In genomic region chr3:131364632-131365446, GRCm38 (mm10) we compare ENCODE assay signal across 8 mouse cellular contexts.
DNase-seq lines count a peak whose midpoint lies in the region; ATAC-seq and TF ChIP-seq lines count a peak whose summit lies in the region.

No protein-coding gene starts in this region.

- H3K27me3 ChIP-seq in heart, postnatal 0 days (ENCODE audit: control insufficient read depth, insufficient read depth, low read length), result no peaks in the 10 kb centered on the region
- no peaks in the 10 kb centered on the region for H3K27me3 ChIP-seq in myocyte (ENCODE audit: control insufficient read depth, insufficient read depth, insufficient read length)

- no peak for TF ChIP-seq EP300 in heart, postnatal 0 days (IDR thresholded peaks at IDR 0.05; ENCODE audit: low read depth)

- no peak for TF ChIP-seq POLR2A in myocyte (IDR thresholded peaks at IDR 0.05; ENCODE audit: insufficient read length, low read depth)

- peak; percentile 70 for DNase-seq in 3134 (ENCODE audit: extremely low read depth, insufficient read length, low spot score)
- peak; percentile 52 for DNase-seq in adrenal gland, postnatal 10 days
- DNase-seq in heart, postnatal 0 days (ENCODE audit: low spot score), result peak; percentile 14
- peak; percentile 85 to 95 for DNase-seq in kidney, postnatal 36 days
- DNase-seq in left cerebral cortex, postnatal 36 days (ENCODE audit: low spot score in 2 of 2), result no peak
- no peak for DNase-seq in right cerebral cortex, postnatal 4 days

- WGBS in heart, postnatal 0 days, result 51% methylated on average over 23 of the region's 23 CpGs

- no peaks in the 10 kb centered on the region for H3K4me1 ChIP-seq in heart, postnatal 0 days (ENCODE audit: control insufficient read depth, insufficient read depth)

- no peaks in the 10 kb centered on the region for H3K9me3 ChIP-seq in heart, postnatal 0 days (replicated peaks; ENCODE audit: control insufficient read depth, low read length)

- H3K4me3 ChIP-seq in heart, postnatal 0 days (ENCODE audit: low read depth, low read length), result no peak overlapping the region; the same call in 1 of the 2 replicates
- peak overlapping the region; percentile 32 for H3K4me3 ChIP-seq in myocyte

- H3K79me2 ChIP-seq in myocyte (ENCODE audit: control insufficient read depth, insufficient read depth), result no peaks in the 10 kb centered on the region

- peak; percentile 39 for ATAC-seq in heart, postnatal 0 days (ENCODE audit: insufficient read depth, low read depth)
- ATAC-seq in inflammation-experienced regulatory T-cells, adult 6 months, result no peak

- intact Hi-C loops in left cerebral cortex, postnatal 36 days (cut with DNase I), result no loop called here

- peak overlapping the region; percentile 33 for H3K4me2 ChIP-seq in heart, postnatal 0 days (ENCODE audit: low read depth, low read length)
- peak overlapping the region; percentile 89 for H3K4me2 ChIP-seq in myocyte (ENCODE audit: low read depth)

- no peak overlapping the region for H3K9ac ChIP-seq in heart, postnatal 0 days (replicated peaks; ENCODE audit: low read depth, low read length)

- H3ac ChIP-seq in myocyte (ENCODE audit: control insufficient read depth, insufficient read length), result no peak overlapping the region

- no peak for TF ChIP-seq CTCF in heart, postnatal 0 days (IDR thresholded peaks at IDR 0.05; ENCODE audit: low read depth)

- no peaks in the 10 kb centered on the region for H3K36me3 ChIP-seq in heart, postnatal 0 days (replicated peaks; ENCODE audit: control insufficient read depth, insufficient read depth, low read length)
- H3K36me3 ChIP-seq in myocyte (ENCODE audit: control insufficient read depth, insufficient read depth), result no peaks in the 10 kb centered on the region

- no peak overlapping the region for H3K27ac ChIP-seq in heart, postnatal 0 days (ENCODE audit: low read depth)

TF ChIP-seq in myocyte, 11 proteins besides CTCF, POLR2A, EP300 and RAD21:
- peak; percentile 71 for TF ChIP-seq SRF (IDR thresholded peaks at IDR 0.05; ENCODE audit: control insufficient read depth, insufficient read length, low read depth)
- TF ChIP-seq POLR2AphosphoS2 (IDR thresholded peaks at IDR 0.05; ENCODE audit: insufficient read length, low read depth), result no peak

Comparison
In these comparisons a context has a peak if more than half of its experiments do, and no peak if none do; other contexts are left out.
1. DNase-seq: peak in 3134 (single experiment), adrenal gland, postnatal 10 days (single experiment), heart, postnatal 0 days (single experiment) and kidney, postnatal 36 days (2 of 2); none in left cerebral cortex, postnatal 36 days (0 of 2) and right cerebral cortex, postnatal 4 days (single experiment).